Mouse (Mus musculus) ovary, adult 18-20 months (tissue): ENCODE results near the gene E130116L18Rik.
"Not testable (repeated sequence)": the region's sequence is repeated elsewhere in the genome, so short reads cannot be mapped to it uniquely, and the experiment has no call there.

Experiments
- DNase-seq: peaks from one replicate; pipeline ENCODE4 v3.0.0; 2022; ENCODE audit warnings: low spot score, mixed read lengths

The E130116L18Rik gene

DNA sequence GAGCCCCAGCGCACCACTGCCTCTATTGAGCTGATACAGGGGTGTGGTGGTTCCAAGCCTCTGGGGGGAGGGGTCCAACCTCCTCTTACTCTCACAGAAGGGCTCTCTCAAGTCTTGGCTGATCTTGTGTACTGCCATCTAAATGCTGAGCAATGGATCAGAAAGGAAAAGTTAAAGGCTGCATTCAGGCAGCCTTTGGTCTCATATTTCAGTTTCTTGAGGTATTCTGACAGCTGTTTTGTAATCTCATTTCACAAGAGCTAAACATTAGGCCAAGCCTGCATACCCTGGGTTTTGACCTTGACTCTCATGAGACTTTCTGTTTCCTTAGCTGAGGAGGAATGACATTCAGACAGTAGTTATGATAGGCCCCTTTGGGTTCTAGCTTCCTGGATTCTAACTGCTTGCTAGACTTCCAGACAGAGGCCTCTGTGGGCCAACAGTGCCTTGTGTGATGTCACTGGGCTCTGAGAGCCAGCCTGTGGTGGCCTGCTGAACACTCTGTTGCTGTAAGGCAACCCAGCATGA, 41.9 kb downstream of the E130116L18Rik start, which contains the start of gene Galntl5:
Galntl5 (plus strand) TSS at position 457 of the 528 bp plus-strand sequence.
- DNase-seq = no peak

DNA sequence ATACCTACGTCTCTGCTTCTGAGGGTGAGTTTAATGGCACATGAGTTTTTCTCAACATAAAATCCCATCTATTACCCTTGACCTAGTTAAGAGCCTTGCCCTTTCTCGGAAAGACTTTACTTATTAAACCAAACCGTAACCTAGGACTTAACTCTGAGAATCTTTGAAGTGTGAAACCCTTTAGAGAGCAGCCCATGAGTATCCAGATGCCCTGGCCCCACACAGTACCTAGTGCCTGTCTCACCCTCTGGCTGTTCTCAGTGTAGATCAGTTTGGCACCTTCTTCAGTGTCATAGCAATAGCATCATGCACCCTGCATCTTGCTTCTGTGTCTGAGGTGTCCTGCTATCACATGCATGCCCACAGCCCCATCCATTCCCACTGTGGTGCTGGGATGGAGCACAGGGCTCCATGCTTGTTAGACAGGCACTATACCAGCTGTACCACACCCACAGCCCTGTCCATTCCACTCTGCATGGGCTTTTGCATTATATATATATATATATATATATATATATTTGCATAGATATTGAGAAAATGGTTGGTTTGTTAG, 42.9 kb downstream of the E130116L18Rik start:
- DNase-seq = no peak

DNA sequence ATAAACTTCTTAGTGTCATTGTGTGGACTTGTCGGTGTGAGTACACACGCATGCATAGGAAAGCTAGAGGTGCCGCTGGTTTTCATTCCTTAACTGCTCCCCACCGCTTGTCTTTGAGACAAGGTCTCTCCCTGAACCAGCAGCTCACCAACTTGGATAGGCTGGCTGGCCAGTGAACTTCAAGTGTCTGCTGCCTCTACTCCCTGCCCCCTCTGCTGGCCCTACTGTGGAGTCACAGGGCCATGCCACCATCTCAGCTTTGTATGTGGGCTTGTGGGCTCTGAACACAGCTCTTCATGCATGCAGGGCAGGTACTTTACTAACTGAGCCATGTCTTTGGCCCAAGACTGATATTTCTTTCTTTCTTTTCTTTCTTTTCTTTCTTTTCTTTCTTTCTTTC, 43.7 kb downstream of the E130116L18Rik start:
- no peak for DNase-seq

DNA sequence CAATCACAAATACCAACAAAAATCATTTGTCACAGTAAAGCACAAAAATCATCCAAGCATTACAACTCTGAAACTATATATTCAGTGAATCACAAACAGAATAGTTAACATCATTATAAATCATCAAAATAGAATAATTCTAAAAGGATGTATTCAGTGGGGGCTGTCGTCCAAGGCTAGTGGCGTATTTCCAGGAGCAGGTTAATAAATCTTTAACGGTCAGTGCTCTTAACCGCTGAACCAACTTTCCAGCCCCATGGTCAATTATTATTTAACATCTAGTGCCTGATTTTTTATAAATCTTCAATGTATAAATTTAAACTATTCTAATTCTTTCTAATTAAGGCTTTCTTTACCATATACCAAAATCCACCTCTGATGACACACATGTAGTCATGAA, 44.4 kb downstream of the E130116L18Rik start:
- DNase-seq = not testable (repeated sequence)

DNA sequence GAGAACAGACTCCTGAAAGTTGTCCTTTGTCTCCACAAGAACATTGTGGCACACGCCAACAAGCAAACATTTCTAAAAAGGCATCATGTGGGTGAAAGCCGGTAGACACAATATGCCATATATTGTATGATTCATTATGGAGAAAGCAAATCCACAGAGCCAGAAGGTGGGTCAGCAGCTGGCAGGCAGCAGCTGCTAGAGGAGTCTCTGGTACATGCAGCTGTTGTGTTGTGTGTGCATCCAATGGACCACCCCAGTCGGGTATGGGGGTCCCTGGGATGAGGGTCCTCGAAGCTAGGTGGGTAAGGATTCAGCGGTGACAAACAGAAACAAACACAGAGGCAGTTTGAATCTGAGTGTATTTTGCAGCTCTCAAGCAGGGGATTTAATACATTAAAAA, 45.0 kb downstream of the E130116L18Rik start:
- DNase-seq = not testable (repeated sequence)
